Mouse (Mus musculus) spleen, postnatal 4 days (tissue): ENCODE measurements around the gene Calm2.

Source experiments
- DNase-seq, 2 experiments: peaks; one replicate each; pipeline ENCODE4 v3.0.0; 2022; ENCODE audit warnings: low spot score in 2 of 2

Gene Calm2

DNA sequence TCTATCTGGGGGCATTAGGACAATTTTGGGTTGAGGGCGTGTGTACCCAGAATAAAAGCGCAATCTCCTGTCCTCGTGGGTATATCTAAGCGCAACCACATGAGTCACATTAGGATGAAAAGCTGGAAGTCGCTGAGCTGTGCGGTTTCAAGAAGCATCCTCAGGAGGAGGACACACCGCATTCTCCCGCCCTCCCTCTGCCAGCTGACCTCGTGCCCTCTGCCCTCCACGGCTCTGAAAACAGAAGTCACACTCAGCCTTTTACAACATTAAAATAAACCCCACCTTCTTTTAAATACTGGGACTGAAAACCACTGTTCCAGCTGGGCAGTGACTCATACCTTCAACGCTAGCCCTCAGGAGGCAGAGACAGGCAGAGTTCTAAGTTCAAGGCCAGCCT, 49.6 kb downstream of the Calm2 start:
- DNase-seq: no peak

DNA sequence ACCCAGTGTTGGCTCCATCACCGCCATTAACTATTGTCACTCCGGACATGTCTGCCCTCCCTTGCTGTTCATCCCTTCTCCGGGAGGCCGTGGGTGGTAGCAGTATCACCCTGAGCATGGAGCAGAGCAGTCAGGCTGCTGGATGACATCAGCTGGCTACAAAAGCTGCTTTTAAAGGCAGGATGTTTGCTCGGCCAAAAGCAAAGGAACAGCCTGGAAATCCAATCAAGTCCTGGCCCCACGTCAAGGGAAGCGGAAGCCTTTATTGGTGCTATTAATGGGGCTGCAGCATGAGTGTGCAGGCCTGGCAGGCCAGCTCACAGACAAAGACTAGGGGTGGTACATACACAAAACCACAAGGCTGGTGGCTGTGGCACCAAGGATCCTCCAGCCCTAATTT, 55.5 kb downstream of the Calm2 start:
- no peak for DNase-seq

DNA sequence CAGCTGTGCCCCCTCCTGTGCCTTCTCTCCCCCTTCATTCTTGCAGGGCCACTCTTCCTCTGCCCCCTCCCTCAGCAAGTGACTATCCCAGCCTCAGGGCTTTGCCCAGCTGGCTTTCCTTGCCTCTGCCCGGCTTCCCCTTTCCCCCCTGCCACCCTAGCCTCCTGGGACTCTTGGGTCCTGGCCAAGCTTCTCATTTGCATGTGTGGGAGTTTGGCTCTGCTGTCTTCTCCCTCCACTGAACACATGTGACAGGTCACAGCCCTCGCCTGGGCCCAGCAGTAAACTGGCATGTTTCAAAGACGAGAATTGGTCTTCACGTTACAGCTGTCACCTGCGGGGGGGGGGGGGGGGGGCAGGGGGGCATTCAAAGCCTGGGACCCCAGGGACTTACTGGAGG, 59.7 kb downstream of the Calm2 start:
- DNase-seq: peak in 1 of 2 experiments; percentile 46

DNA sequence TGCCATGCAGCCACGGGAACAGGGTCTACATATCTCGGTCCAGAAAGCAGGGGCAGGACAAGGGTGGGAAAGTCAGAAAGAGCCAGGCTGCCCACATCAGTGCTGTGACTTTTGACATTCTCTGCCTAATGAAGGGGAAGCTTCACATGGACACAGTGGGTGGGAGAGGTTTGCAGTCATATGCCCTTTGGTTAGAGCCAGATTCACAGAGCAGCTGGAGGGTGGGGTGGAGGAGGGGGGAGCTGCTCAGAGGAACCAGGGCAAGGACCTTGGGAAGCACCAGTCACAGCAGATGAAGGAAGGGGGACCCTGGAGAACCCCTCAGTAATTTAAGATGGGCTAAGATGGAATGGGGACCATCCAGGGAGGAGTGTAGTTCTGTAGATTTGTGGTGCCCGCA, 60.9 kb downstream of the Calm2 start:
- no peak for DNase-seq
